Mouse (Mus musculus) liver, embryonic 13.5 days (tissue): Measurements from ENCODE around the gene Pacsin2. TPM values are rescaled to one million over a fixed set of nuclear protein-coding genes. Genes with fewer than 3 reads are reported as not detected.

Source experiments
- ATAC-seq: fragments of 200-750 bp; cut with Nextera tagmentation; 2 replicates; pipeline ENCODE4 v1.8.0; 2017; ENCODE audit warnings: low read depth, mild to moderate bottlenecking, moderate number of reproducible peaks, moderate library complexity
- DNase-seq: peaks from one replicate; pipeline ENCODE4 v3.0.0; 2022
- H3K27ac ChIP-seq: fragments of 300-500 bp; sonication (generic); 2 replicates; pipeline ENCODE4 v1.5.1; 2015; ENCODE audit warnings: moderate library complexity, mild to moderate bottlenecking, inconsistent platforms
- H3K27me3 ChIP-seq: fragments of 300-500 bp; sonication (generic); 2 replicates; pipeline ENCODE4 v1.6.1; 2015; ENCODE audit warnings: mild to moderate bottlenecking, inconsistent platforms
- H3K36me3 ChIP-seq: fragments of 300-500 bp; sonication (generic); 2 replicates; pipeline ENCODE4 v1.6.1; 2015; ENCODE audit warnings: mild to moderate bottlenecking, inconsistent platforms
- H3K4me1 ChIP-seq: fragments of 300-500 bp; sonication (generic); replicated peaks from 2 replicates; pipeline ENCODE4 v1.6.1; 2015; ENCODE audit warnings: inconsistent platforms
- H3K4me2 ChIP-seq: fragments of 300-500 bp; sonication (generic); 2 replicates; pipeline ENCODE4 v1.6.1; 2015; ENCODE audit warnings: inconsistent platforms, mild to moderate bottlenecking, moderate library complexity
- H3K4me3 ChIP-seq: fragments of 300-500 bp; sonication (generic); replicated peaks from 2 replicates; pipeline ENCODE4 v1.5.1; 2015; ENCODE audit warnings: mild to moderate bottlenecking, inconsistent platforms
- H3K9ac ChIP-seq: fragments of 300-500 bp; sonication (generic); 2 replicates; pipeline ENCODE4 v1.6.1; 2015; ENCODE audit warnings: mild to moderate bottlenecking, inconsistent platforms
- H3K9me3 ChIP-seq: fragments of 300-500 bp; sonication (generic); replicated peaks from 2 replicates; pipeline ENCODE4 v1.6.1; 2016; ENCODE audit warnings: inconsistent platforms
- WGBS: fragments of 180-500 bp; shearing (Covaris S2); methylation state at CpG from one replicate; pipeline ENCODE4 v1.1.7; 2015; ENCODE audit not compliant: insufficient replicate concordance; 5-methylcytosine and 5-hydroxymethylcytosine counted together
- polyA plus RNA-seq: library from polyadenylated mRNA; unstranded; fragments of >200 nt; fragmentation: Nextera tagmentation; extraction: Ambion mirVana; gene quantifications from 2 replicates; pipeline ENCODE4 v1.2.1, GENCODE M21; 2015

The Pacsin2 gene
- polyA plus RNA-seq, 1 experiment from 2014 or later = 45.0 TPM

DNA sequence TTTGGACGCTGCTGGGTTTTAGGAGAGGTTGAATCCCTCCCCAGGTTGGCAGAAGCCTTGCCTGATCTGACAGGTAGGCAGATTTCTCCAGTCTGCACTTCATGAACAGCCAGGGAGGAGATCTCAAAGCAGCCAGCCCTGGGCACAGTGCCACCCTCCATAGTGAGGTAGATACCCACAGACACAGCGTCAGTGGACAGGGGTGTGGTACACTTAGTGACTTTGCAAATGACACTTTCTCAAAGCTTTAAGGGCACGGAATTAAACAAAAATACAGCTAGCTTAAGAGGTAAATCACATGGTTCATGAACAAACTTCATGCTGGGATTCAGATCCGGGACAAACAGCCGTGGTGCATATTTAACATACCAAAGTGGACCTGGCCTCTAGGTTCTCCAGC, 15.8 kb downstream of the Pacsin2 start:
- WGBS = 77% methylated on average over 5 of the region's 5 CpGs
- ATAC-seq (no peak), DNase-seq (no peak)
- peak overlapping the region; percentile 23; the same call in 1 of the 2 replicates for H3K27ac ChIP-seq
- no peak overlapping the region for H3K4me3 ChIP-seq
- H3K27me3 ChIP-seq = no peaks in the 10 kb centered on the region
- peaks cover 96% of the 10 kb centered on the region for H3K4me1 ChIP-seq
- no peak overlapping the region for H3K4me2 ChIP-seq
- H3K9me3 ChIP-seq = no peaks in the 10 kb centered on the region
- no peaks in the 10 kb centered on the region for H3K36me3 ChIP-seq
- H3K9ac ChIP-seq = no peak overlapping the region

DNA sequence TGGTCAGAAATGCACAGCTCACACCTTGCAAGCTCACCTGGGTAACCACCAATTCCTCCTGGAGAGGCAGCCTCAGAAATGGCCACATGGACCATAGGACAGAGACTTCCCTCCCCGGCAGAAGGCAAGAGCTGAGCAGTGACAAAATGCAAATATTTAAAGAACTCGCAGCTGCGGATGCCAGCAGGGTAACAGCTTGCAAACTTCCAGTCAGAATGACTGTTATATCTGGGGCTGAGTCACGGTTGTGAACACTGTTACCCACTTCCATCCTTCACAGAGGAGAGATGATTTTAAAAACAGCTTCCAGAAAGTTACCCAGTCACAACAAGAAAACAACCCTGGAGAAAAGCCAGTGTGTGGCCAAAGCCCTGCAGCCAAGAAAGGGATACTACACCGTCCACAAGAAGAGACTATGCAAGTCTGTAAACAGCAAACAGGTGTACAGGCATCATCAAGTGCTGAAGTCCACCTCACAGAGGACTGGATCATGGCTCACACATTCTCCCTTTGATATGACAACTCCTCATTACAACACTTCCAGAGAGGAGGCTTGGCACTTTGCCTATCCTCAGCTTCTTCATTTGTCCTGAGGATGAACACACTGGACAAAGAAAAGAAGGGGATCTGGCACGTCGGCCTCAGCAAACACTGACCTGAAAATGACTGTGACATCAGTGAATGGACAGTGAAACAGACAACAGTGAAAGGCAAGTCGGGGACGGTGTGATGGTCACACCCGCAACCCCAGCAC, 16.4 kb downstream of the Pacsin2 start:
- H3K27ac ChIP-seq = peak overlapping the region; percentile 65
- H3K4me3 ChIP-seq = no peak overlapping the region
- no peak for DNase-seq
- H3K36me3 ChIP-seq = no peaks in the 10 kb centered on the region
- 0 out of 2 replicates have a peak overlapping the region, but pooled peaks have one; percentile 8 for H3K4me2 ChIP-seq
- ATAC-seq = no peak
- H3K9me3 ChIP-seq = no peaks in the 10 kb centered on the region
- no peaks in the 10 kb centered on the region for H3K27me3 ChIP-seq
- H3K4me1 ChIP-seq = peaks cover 96% of the 10 kb centered on the region
- WGBS = 64% methylated on average over 10 of the region's 10 CpGs
- H3K9ac ChIP-seq = no peak overlapping the region

DNA sequence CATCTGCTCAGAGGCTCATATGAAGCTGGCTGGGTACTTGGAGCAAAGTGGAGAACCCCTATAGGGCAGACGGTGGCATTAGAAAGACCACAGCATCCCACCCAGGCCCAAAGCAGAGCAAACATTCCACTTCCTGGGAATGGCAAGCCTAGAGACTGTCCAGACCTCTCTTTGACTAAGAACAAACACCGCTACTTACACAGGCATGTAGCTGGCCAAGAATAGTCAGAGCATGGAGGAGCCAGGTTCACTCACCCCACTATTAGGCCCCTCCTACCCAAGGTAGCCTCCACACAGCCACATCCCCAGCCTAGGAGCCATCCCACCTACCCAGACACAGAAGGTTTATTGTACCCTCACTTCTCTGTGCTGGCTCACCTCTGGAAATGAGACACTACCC, 18.5 kb downstream of the Pacsin2 start:
- Histone ChIP-seq H3K9me3 (no peaks in the 10 kb centered on the region), H3K4me1 (peaks cover 93% of the 10 kb centered on the region), H3K36me3 (no peaks in the 10 kb centered on the region), H3K27ac (peak overlapping the region; percentile 65; the same call in 1 of the 2 replicates), H3K4me3 (no peak overlapping the region), H3K27me3 (no peaks in the 10 kb centered on the region), H3K4me2 (no peak overlapping the region), H3K9ac (no peak overlapping the region)
- ATAC-seq = no peak
- WGBS = 79% methylated on average over 2 of the region's 2 CpGs
- DNase-seq = no peak

DNA sequence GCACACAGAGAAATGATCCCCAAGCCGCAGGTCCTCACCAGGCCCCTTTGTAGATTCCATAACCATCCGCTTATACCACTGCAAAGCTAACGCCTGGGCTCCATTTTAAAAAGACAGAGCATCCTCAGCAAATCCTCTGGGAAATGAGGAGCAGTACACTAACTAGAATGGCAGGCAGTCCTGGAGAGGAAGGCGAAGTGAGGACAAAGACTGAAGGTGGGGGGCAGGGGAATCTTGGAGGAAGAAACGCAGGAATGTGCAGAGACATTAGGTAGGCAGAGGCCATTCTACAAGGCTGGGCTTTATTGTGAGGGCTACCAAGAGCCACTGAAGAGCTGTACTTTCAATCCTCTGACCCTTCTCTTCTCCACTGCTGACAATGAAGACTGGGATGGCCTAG, 19.0 kb downstream of the Pacsin2 start:
- H3K9ac ChIP-seq = no peak overlapping the region
- H3K9me3 ChIP-seq = no peaks in the 10 kb centered on the region
- ATAC-seq (no peak), DNase-seq (no peak)
- H3K27me3 ChIP-seq = no peaks in the 10 kb centered on the region
- no peaks in the 10 kb centered on the region for H3K36me3 ChIP-seq
- no peak overlapping the region for H3K4me2 ChIP-seq
- 81% methylated on average over 5 of the region's 5 CpGs for WGBS
- H3K4me3 ChIP-seq = no peak overlapping the region
- peak overlapping the region; percentile 65; the same call in 1 of the 2 replicates for H3K27ac ChIP-seq
- peaks cover 93% of the 10 kb centered on the region for H3K4me1 ChIP-seq

DNA sequence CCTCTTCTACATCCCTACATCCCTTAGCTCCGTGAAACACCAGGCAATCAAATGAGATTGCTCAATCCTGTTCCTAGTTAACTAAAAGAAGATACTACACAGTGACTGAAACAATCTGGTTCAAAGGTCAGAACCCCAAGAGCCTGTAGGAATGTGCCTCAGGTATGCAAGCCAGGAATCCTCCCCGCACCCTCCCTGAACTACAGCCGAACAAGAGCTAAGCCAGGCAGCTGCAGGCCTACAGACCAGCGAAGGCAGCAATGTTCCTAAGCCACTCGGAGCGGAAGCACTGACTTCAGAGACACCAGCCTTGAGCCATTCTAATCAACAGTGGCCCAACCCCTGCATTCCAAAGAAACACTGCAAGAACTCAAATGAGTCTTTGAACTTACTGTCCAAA, 20.0 kb downstream of the Pacsin2 start:
- Histone ChIP-seq H3K27me3 (no peaks in the 10 kb centered on the region), H3K4me2 (no peak overlapping the region), H3K27ac (peak overlapping the region; percentile 8; the same call in 1 of the 2 replicates), H3K9ac (no peak overlapping the region), H3K4me3 (no peak overlapping the region), H3K4me1 (peaks cover 93% of the 10 kb centered on the region), H3K9me3 (no peaks in the 10 kb centered on the region), H3K36me3 (no peaks in the 10 kb centered on the region)
- 79% methylated on average over 6 of the region's 6 CpGs for WGBS
- ATAC-seq (peak; percentile 40; the same call in 1 of the 2 replicates), DNase-seq (no peak)

DNA sequence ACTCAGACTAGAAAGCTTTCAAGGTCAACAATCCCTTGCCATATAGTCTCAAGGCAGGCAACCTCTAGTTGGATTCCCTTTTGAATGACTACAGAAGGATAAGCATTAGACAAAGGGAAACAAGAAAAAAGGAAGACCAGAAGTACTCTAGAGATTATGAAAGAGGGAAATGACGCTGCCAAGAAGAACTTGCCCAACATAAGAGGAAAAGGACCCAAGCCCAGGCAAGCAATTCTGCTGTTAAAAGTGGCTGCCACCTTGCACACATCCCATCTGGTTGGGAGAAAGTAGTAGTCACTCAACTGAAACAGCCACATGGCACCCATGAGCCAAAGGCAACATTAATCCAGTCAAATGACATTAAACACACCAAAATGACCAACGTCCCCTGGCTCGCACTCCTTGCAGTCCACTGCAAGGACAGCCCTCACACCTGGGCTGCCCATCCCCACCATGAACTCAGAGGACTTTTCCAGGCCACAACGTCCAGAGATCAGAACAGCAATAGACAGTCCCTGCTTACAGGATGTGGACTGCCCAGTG, 21.8 kb downstream of the Pacsin2 start:
- ATAC-seq = no peak
- Histone ChIP-seq H3K27me3 (no peaks in the 10 kb centered on the region), H3K4me3 (no peak overlapping the region), H3K36me3 (no peaks in the 10 kb centered on the region), H3K4me1 (peaks cover 85% of the 10 kb centered on the region), H3K9me3 (no peaks in the 10 kb centered on the region), H3K9ac (no peak overlapping the region), H3K4me2 (no peak overlapping the region), H3K27ac (0 out of 2 replicates have a peak overlapping the region, but pooled peaks have one; percentile 2)
- WGBS = 60% methylated on average over 4 of the region's 4 CpGs
- no peak for DNase-seq

DNA sequence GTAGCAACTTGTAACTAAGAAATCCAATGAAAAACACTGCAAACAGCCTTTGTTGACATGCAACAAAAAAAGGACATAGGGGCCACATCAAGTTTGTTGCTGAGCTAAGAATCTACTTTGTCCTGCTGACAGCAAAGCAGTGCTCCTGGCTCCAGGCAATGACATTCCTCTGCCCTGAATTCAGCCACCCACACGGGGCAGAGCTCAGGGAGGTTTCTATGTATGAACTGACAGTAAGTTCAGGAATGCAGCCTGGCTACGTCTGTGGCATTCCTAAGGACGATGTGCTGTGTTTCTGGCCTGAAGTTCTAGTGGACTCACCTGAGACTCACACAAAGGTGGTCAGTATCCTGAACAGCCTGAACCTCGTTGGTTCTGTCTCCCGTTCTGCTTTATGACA, 23.7 kb downstream of the Pacsin2 start:
- Histone ChIP-seq H3K36me3 (no peaks in the 10 kb centered on the region), H3K4me1 (peaks cover 71% of the 10 kb centered on the region), H3K27me3 (no peaks in the 10 kb centered on the region), H3K9me3 (no peaks in the 10 kb centered on the region), H3K9ac (no peak overlapping the region), H3K4me3 (no peak overlapping the region), H3K27ac (peak overlapping the region; percentile 35; the same call in 1 of the 2 replicates), H3K4me2 (no peak overlapping the region)
- 70% methylated on average over 5 of the region's 5 CpGs for WGBS
- ATAC-seq (no peak), DNase-seq (no peak)

DNA sequence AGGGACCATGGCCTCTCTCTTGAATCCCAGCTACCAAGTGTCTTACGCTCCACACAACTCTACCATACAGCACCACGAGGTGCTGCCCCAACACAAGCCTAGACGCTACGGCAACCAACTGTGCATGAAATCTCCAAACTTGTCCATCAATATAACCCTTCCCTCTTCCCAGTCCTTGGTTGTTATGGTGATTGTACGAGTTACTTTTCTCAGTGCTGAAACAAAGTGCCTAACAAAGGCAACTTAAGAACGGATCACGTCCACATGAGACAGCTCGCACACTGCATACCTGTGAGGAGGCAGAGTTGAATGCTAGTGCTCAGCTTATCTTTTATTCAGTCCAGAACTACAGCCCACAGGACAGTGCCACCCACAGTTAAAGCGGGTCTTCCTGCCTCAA, 27.9 kb downstream of the Pacsin2 start:
- no peak overlapping the region for H3K4me3 ChIP-seq
- no peaks in the 10 kb centered on the region for H3K36me3 ChIP-seq
- DNase-seq = no peak
- no peak overlapping the region for H3K27ac ChIP-seq
- peaks cover 72% of the 10 kb centered on the region for H3K4me1 ChIP-seq
- no peaks in the 10 kb centered on the region for H3K27me3 ChIP-seq
- no peak overlapping the region for H3K9ac ChIP-seq
- WGBS = 84% methylated on average over 9 of the region's 9 CpGs
- H3K4me2 ChIP-seq = no peak overlapping the region
- ATAC-seq = no peak
- H3K9me3 ChIP-seq = no peaks in the 10 kb centered on the region

DNA sequence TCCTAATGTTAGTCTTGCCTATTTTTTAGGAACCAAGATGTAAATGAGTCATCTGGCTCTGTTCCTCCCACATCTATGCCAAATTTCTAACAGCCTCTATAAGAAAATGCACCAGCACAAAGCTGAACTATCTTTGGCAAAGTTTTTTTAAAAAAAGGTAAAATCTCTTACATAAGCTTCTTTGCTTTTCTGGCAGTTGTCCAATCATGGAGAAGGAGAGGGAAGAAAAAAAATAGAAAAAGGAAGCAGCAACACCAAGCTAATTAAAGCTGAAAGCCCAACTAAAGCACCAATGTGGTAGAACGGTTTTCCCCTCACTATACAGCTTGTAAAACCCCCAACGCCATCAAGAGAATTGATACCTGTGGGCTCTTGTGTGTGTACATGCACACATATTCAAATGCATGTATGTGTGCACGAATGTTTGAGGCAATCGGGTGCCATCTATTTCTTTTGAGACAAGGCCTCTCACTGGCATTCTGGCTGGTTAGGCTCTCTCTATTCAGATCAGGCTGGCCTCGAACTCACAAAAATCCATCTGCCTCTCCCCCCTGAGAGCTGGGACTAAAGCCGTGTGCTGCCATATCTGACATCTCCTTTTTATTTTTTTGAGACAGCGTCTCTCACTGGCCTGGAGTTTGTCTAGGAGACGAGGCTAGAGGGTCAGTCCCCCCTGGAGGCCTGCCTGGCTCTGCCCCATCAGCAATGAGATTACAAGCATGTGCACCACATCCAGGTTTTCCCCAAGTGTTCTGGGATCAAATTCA, 28.9 kb downstream of the Pacsin2 start:
- Histone ChIP-seq H3K27ac (peak overlapping the region; percentile 92; the same call in 1 of the 2 replicates), H3K4me1 (peaks cover 73% of the 10 kb centered on the region), H3K4me3 (no peak overlapping the region), H3K4me2 (no peak overlapping the region), H3K36me3 (no peaks in the 10 kb centered on the region), H3K9ac (no peak overlapping the region), H3K9me3 (no peaks in the 10 kb centered on the region), H3K27me3 (no peaks in the 10 kb centered on the region)
- 66% methylated on average over 8 of the region's 8 CpGs for WGBS
- ATAC-seq (no peak), DNase-seq (no peak)

DNA sequence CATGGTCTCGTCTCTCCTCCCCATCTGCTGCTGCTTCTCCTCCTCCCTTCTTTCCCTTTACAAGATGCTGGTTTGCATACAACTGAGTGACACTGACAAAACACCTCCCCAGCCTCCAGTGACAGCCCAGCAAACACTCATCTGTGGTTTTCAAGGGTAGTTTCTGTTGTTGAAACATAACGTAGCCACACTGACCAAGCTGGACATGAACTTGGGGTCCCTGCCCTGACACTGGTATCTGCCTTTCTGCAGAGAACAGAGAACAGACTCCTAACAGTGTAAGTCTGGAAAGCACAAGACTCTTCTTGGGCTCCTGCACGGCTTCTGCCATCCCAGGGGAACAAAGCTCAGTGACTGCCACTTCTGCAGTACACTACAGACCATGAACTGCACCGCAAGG, 29.7 kb downstream of the Pacsin2 start:
- Histone ChIP-seq H3K4me2 (no peak overlapping the region), H3K27ac (peak overlapping the region; percentile 92), H3K9me3 (no peaks in the 10 kb centered on the region), H3K27me3 (no peaks in the 10 kb centered on the region), H3K9ac (0 out of 2 replicates have a peak overlapping the region, but pooled peaks have one; percentile 36), H3K4me1 (peaks cover 73% of the 10 kb centered on the region), H3K36me3 (no peaks in the 10 kb centered on the region), H3K4me3 (no peak overlapping the region)
- ATAC-seq = no peak
- no peak for DNase-seq
- WGBS = 62% methylated on average over 4 of the region's 4 CpGs

DNA sequence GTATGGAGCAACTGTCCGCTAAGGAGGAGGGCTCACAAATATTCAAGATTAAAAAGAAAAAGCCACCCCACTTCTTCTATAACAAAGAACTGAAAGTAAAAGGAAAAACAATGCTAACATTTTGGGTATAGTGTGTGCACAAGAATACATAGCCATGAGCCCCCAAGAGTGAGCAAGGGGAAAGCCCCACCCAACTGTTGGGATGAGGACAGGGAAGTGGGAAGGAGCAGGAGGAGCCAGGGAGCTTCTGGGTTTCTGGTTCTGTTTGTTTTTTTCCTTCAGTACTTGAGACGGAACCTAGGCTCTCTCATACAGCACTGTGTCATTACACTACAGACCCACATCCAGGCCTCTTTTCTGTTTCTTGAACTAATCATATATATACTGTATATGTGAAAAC, 31.1 kb downstream of the Pacsin2 start:
- peak overlapping the region; percentile 70 for H3K4me2 ChIP-seq
- H3K4me1 ChIP-seq = peaks cover 78% of the 10 kb centered on the region
- H3K4me3 ChIP-seq = peak overlapping the region; percentile 63
- WGBS = 58% methylated on average over 2 of the region's 2 CpGs
- no peak for ATAC-seq
- no peaks in the 10 kb centered on the region for H3K9me3 ChIP-seq
- DNase-seq = no peak
- peak overlapping the region; percentile 92 for H3K27ac ChIP-seq
- peak overlapping the region; percentile 74 for H3K9ac ChIP-seq
- no peaks in the 10 kb centered on the region for H3K36me3 ChIP-seq
- no peaks in the 10 kb centered on the region for H3K27me3 ChIP-seq
